ENCODE assay signal across 10 mouse cellular contexts in genomic region chr5:36075172-36076074, GRCm38 (mm10).
DNase-seq lines count a peak whose midpoint lies in the region; TF ChIP-seq lines count a peak whose summit lies in the region.
"Had no signal": no experiment of that assay in that cellular context is flagged by ENCODE, and none has a peak within 500 bp of the region (broad histone marks: within the 10 kb centered on the region; RNA-seq: fewer than 3 reads in every experiment).

No protein-coding gene starts in this region.

- no peak for TF ChIP-seq POLR2A in brain, embryonic 14.5 days (IDR thresholded peaks at IDR 0.05; ENCODE audit: borderline replicate concordance, extremely low read depth, insufficient read depth, insufficient read length, poor library complexity, severe bottlenecking)

- no peak for TF ChIP-seq CTCF in C2C12 (IDR thresholded peaks at IDR 0.05; ENCODE audit: control insufficient read depth, insufficient read depth, insufficient read length)
- no peak for TF ChIP-seq CTCF in brain, embryonic 14.5 days (IDR thresholded peaks at IDR 0.05; ENCODE audit: borderline replicate concordance, extremely low read depth, insufficient read depth, insufficient read length)
- TF ChIP-seq CTCF in layer of hippocampus, adult 2 months (conservative IDR thresholded peaks at IDR 0.05) = no peak

- H3K4me1 ChIP-seq in heart, embryonic 10.5 days = peaks cover 33% of the 10 kb centered on the region

- H3ac ChIP-seq in C2C12 (ENCODE audit: control insufficient read depth, insufficient read length, low read depth) = no peak overlapping the region

- no peaks in the 10 kb centered on the region for H3K27me3 ChIP-seq in C2C12 (ENCODE audit: control insufficient read depth, insufficient read depth, insufficient read length)
- no peaks in the 10 kb centered on the region for H3K27me3 ChIP-seq in heart, embryonic 10.5 days (ENCODE audit: insufficient read depth, poor library complexity, severe bottlenecking)

- no peaks in the 10 kb centered on the region for H3K79me2 ChIP-seq in C2C12 (ENCODE audit: control insufficient read depth, insufficient read depth)

- DNase-seq in brain, embryonic 14.5 days (ENCODE audit: low read depth) = peak; percentile 31
- DNase-seq in heart, embryonic 10.5 days (ENCODE audit: low spot score) = no peak
- DNase-seq in kidney, postnatal 36 days = peak; percentile 72 to 83
- no peak for DNase-seq in embryo, embryonic 10.5 days (ENCODE audit: low spot score)
- DNase-seq in spleen, adult 12 weeks (ENCODE audit: low spot score) = no peak
- no peak for DNase-seq in layer of hippocampus, adult 2 months (ENCODE audit: low spot score in 2 of 2)
- DNase-seq in adrenal gland, adult 18-20 months (ENCODE audit: low spot score in 2 of 2) = no peak
- DNase-seq: forebrain, postnatal 0 days had no signal

- peak overlapping the region; percentile 22; the same call in 1 of the 2 replicates for H3K27ac ChIP-seq in heart, embryonic 10.5 days
- H3K27ac ChIP-seq in layer of hippocampus, adult 2 months = no peak overlapping the region

- no peaks in the 10 kb centered on the region for H3K36me3 ChIP-seq in C2C12 (ENCODE audit: control insufficient read depth, insufficient read depth)
- H3K36me3 ChIP-seq in heart, embryonic 10.5 days = no peaks in the 10 kb centered on the region

- H3K9me3 ChIP-seq in heart, embryonic 10.5 days = no peaks in the 10 kb centered on the region
- H3K9me3 ChIP-seq: megakaryocyte, embryonic 14.5 days had no signal

- no peaks in the 10 kb centered on the region for H3K79me3 ChIP-seq in C2C12 (ENCODE audit: low read depth)

- H3K4me3 ChIP-seq in C2C12 (ENCODE audit: insufficient read depth, poor library complexity, severe bottlenecking) = no peak overlapping the region
- H3K4me3 ChIP-seq in heart, embryonic 10.5 days = no peak overlapping the region
- no peak overlapping the region for H3K4me3 ChIP-seq in layer of hippocampus, adult 2 months
- H3K4me3 ChIP-seq: megakaryocyte, embryonic 14.5 days had no signal

- 81% methylated on average over 5 of the region's 5 CpGs for WGBS in heart, embryonic 10.5 days

TF ChIP-seq in C2C12, 6 proteins besides CTCF, POLR2A, EP300 and RAD21:
- peak; percentile 49 for TF ChIP-seq CEBPB (IDR thresholded peaks at IDR 0.05; ENCODE audit: low read depth)
- no peak for TF ChIP-seq MYOG (IDR thresholded peaks at IDR 0.05; ENCODE audit: control insufficient read depth, extremely low read depth, insufficient read length)
- no peak for TF ChIP-seq FOSL1 (IDR thresholded peaks at IDR 0.05; ENCODE audit: insufficient read depth, low read length, poor library complexity, severe bottlenecking)
- TF ChIP-seq MYOD1 (IDR thresholded peaks at IDR 0.05; ENCODE audit: control insufficient read depth, insufficient read length, low read depth) = no peak
- peak; percentile 80 for TF ChIP-seq MAX (IDR thresholded peaks at IDR 0.05)
- no peak for TF ChIP-seq USF1 (IDR thresholded peaks at IDR 0.05; ENCODE audit: low read depth)

Comparison
In these comparisons a context has a peak if more than half of its experiments do, and no peak if none do; other contexts are left out.
1. DNase-seq: peak in brain, embryonic 14.5 days (single experiment) and kidney, postnatal 36 days (2 of 2); none in heart, embryonic 10.5 days (single experiment), embryo, embryonic 10.5 days (single experiment), spleen, adult 12 weeks (single experiment), layer of hippocampus, adult 2 months (0 of 2) and adrenal gland, adult 18-20 months (0 of 2).